Mouse (Mus musculus) MN1 (cell line): ENCODE data around the gene Itga11.
"Not testable (repeated sequence)": the region's sequence is repeated elsewhere in the genome, so short reads cannot be mapped to it uniquely, and the experiment has no call there.

Experiments used
- DNase-seq: peaks from one replicate; pipeline ENCODE4 v3.0.0-alpha.2; 2016; ENCODE audit warnings: low spot score

Gene Itga11

GRCm38 (mm10) chr9:62819494-62819893 is 141.9 kb downstream of the Itga11 start:
- no peak for DNase-seq

GRCm38 (mm10) chr9:62819910-62820309 is 142.3 kb downstream of the Itga11 start:
- not testable (repeated sequence) for DNase-seq

- no peak for DNase-seq
These were observed 143.2 kb downstream of the Itga11 start for GRCm38 (mm10) chr9:62820829-62821228.

- no peak for DNase-seq
These were observed 144.2 kb downstream of the Itga11 start for GRCm38 (mm10) chr9:62821811-62822210.

GRCm38 (mm10) chr9:62825791-62826393 is 148.3 kb downstream of the Itga11 start:
- peak; percentile 63 for DNase-seq

DNA sequence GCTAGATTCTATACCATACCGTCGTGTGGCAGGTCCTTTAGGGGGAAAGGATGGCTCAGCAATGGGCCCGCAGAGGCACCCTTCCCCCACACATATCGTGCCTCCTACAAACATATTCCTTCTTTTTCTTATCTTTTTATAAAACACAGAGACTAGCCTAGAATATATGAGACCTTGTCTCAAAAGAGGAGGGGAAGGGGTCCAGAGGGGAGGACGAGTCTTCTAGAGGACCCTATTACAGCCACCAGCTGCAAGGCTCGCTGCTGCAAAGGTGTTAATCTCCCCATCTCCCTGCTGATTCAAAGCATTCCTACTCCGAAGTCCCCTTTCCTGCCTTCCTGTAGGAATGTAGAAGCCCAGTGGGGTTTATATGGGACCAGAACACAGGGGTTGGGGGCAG is 148.8 kb downstream of the Itga11 start:
- peak; percentile 30 for DNase-seq

DNA sequence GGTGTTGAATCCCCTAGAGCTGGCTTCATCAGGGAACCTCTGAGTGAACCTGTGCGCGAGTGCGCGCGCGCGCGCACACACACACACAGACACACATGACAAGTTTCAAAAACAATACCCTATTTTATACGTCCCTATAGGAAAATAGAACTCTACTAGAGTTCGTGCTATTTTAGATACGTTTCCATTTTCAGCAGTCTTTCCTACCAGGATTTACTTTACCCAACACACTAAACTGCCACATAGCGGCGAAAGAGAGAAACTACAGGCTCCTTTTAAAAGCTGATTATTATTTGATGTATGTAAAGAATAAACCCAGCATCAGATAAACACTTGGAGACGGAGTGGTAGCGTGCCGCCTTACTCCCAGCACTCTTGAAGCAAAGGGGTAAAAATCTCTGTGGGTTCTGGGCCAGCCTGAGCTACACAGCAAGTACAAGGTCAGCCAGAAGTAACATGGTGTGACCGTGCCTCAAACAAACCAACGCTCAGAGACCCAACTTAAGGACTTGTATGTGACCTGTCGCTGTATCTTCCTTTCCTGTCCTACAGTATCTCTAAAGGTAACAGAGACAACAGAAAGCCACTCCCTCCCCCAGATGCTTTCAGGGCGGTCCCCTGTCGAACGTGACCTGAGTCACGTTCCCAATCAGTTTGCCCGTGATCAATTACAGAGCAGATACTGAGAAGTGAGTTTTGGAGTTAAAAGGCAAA is 150.5 kb downstream of the Itga11 start:
- peak; percentile 85 for DNase-seq

DNA sequence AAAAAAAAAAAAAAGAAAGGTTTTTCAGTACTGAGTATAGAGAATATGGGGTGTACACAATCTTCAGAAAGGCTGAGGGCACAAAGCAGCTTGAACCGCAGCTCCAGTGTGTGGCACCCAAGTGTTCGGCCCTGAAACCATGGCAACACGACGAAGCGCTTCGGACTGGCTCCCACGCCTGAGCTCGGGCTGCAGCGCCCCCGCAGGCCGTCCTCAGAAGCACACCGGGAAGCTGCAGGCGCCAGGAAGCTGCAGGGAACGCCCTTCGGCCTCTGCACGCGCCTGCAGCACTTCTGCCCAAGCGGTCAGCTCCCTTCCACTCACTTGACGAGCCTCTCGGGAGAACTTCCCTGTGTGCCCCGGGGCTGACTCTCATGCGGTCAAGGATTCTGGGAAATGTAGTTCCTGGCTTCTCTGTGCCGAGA is 151.0 kb downstream of the Itga11 start:
- DNase-seq: peak; percentile 98

- DNase-seq: peak; percentile 44
These were observed 152.3 kb downstream of the Itga11 start for GRCm38 (mm10) chr9:62829877-62830276.
